Mouse (Mus musculus): ENCODE results near the gene Bloc1s1. TPM values are rescaled to one million over a fixed set of nuclear protein-coding genes. Genes with fewer than 3 reads are reported as not detected.

Bloc1s1 gene
- 74.1 and 80.1 TPM in 2 replicates for polyA plus RNA-seq (2012; rRNA removed; ENCODE audit: low replicate concordance)

DNA sequence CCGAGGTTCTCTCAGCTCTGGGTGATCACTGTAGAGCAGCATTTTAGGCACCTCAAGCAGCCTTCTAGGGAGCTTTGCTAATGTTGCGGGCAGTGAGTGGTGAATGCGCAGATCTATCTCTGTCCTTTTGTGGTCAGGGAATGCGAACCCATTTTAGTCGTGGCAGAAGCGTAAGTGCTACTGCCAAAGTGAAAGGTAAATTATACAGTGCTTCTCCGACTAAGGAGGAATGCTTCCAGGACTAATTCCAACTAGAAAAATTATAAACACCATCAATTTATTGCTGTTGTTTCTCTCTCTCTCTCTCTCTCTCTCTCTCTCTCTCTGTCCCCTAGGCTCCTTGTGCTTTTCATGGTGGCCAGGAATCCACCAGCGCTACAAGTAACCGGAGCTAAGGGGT, at the start of gene Bloc1s1:
Gene Bloc1s1 (minus strand): TSS at position 101 of the 400 bp plus-strand sequence.

DNA sequence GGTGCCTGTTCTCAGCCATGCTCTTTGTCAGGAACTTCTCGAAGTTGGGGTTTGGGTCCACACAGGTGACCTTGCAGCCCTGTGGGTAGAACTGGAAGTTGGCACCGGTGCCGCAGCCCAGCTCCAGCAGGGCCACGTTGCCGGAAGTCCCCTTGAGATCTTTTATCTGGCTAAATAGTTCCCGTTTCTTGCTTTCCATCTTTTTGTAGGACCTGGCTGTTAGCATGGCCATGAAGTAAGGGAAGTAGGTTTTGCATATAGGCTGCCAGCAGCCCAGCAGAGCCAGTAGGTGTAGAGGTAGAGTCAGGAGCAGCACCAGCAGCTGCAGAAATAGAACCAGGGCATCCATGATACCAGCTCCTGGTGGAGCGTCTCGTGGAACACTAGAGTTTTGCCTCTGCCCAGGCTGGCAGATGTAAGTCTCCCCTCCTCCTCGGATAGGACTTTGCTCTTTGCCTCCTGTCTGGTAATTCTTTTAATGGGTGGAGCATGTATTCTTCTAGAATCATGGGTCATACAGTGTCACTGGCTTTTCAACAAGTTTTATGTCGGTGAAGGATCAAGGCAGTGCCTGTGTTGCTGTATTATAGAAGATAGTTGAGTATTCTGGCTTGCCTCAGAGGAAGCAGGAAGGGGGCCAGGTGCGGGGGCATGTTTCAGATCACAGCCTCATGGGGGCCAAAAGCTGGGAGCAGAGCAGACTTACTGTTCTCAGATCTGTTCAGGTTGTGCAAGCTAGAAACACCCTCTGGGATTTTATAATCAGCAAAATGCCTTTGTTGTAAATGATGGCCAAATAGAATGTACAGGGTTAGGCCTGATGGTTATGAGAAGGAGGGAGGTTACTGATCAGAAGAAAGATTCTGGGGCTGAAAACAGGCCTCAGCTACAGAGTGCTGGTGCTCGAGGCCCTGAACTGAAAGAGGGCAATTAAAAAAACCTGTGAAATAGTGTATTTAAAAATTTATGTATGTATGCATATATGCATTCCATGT, 37.1 kb upstream of the Bloc1s1 start, which contains the start of gene Mettl7b:
Gene Mettl7b (minus strand): TSS at position 399 of the 995 bp plus-strand sequence.

DNA sequence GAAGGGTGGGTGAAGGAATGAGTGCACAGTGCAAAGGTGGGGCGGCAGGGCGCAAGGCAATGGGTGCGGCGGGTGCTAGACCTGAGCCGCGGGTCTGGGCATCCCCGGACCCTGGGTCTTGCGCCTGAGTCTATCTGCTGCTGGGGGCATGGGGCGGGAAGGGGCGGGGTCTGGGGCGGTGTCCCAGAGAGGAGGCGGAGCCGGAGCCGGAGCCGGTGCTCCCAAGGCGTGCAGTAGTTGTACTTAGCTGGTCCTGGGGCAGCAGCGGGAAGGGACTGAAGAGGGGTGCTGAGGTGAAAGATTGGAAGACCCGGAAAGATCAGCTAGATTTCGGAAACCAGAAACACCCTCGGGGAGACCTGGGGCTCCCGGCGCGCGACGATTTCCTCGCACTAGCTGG, 9.7 kb upstream of the Bloc1s1 start, which contains the start of gene Itga7:
Gene Itga7 (plus strand): TSS at position 245 of the 400 bp plus-strand sequence.

DNA sequence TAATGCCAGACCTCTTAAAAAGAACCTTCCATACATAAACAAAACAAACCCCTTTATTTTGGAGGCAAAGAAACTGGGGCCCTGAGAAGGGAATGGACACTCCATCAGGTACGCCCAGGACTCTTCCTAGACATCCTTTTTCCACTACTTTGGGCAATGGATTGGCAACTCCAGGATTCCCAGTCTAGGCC, 1.1 kb downstream of the Bloc1s1 start, which contains the start of gene Rdh5:
Gene Rdh5 (minus strand): TSS at position 67 of the 191 bp plus-strand sequence.

DNA sequence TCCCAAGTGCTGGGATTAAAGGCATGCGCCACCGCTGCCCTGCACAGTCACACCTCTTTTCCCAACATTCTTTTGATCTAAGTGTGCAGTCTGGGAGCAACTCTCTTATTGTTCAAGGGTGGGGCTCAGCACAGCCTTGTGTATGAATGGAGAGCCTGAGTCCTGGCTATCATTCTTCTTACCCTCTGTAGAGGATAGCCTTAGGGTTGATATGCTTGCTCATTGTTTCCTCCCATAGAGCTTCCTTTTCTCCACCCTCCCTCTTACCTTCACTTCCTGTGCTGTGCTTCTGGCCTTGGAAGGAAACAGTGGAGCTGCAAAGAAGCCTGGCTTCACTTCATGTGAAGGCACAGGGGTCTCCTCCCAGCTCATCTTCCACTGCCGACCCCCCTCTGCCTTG, 23.1 kb downstream of the Bloc1s1 start, which contains the start of gene Cd63:
Gene Cd63 (plus strand): TSS at position 292 of the 400 bp plus-strand sequence.

DNA sequence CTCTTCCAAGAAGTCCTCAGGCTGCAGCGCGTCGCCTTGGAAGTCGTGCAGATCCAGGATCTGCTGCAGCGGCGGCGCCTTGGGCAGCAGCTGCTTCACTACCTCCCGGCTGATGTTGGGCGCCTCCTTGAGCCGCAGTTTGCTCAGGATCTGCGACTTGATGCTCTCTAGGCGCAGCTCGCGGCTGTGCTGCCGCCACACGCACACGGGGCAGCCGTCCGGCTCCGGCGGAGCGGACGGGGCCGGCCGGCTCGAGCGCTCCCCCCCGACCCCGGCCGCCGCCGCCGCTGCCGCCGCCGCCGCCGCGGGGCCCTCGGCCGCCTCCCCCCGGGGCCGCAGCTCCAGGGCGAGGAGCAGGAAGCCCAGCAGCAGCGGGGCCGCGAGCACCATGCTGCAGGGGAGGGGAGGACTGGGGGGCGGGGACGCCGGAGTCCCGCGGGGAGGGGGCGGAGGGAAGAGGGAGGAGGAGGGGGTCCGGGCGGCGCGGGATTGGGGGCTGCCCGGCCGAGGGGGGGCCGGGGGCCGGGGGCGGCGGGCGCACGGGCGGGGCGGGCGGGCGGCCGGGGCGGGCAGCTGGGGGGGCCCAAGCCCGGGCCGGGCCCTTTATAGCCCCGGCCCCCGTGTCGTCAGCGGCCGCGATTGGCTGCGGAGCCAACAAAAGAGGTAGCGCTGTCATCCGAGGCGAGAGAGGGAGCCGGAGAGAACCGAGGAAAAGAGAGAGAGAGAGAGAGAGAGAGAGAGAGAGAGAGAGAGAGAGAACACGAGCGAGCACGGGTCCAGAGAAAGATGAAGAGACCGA, 32.3 kb downstream of the Bloc1s1 start, which contains the start of gene Gdf11:
Gene Gdf11 (minus strand): TSS at position 423 of the 799 bp plus-strand sequence.

Other genes with a start within 250 kb of the Bloc1s1 start
- 3.8 and 12.6 TPM in 2 replicates for gene Suox, start 250.0 kb downstream of the Bloc1s1 start, polyA plus RNA-seq (2012; rRNA removed; ENCODE audit: low replicate concordance)
- 21.5 and 28.1 TPM in 2 replicates for gene Rab5b, start 227.8 kb downstream of the Bloc1s1 start, polyA plus RNA-seq (2012; rRNA removed; ENCODE audit: low replicate concordance)
- 1.1 and 2.5 TPM in 2 replicates for gene Pmel, start 219.8 kb downstream of the Bloc1s1 start, polyA plus RNA-seq (2012; rRNA removed; ENCODE audit: low replicate concordance)
- 4.6 and 8.6 TPM in 2 replicates for gene Cdk2, start 219.0 kb downstream of the Bloc1s1 start, polyA plus RNA-seq (2012; rRNA removed; ENCODE audit: low replicate concordance)
- 34.6 and 50.5 TPM in 2 replicates for gene Dgka, start 179.2 kb downstream of the Bloc1s1 start, polyA plus RNA-seq (2012; rRNA removed; ENCODE audit: low replicate concordance)
- gene Pym1, start 176.1 kb downstream of the Bloc1s1 start, polyA plus RNA-seq (2012; rRNA removed; ENCODE audit: low replicate concordance), result 16.5 and 19.9 TPM in 2 replicates
- gene Mmp19, start 133.1 kb downstream of the Bloc1s1 start, polyA plus RNA-seq (2012; rRNA removed; ENCODE audit: low replicate concordance), result 0.55 and 1.0 TPM in 2 replicates
- gene Dnajc14, start 120.0 kb downstream of the Bloc1s1 start, polyA plus RNA-seq (2012; rRNA removed; ENCODE audit: low replicate concordance), result 7.2 and 12.6 TPM in 2 replicates
- 7.6 and 10.1 TPM in 2 replicates for gene Tmem198b, start 119.7 kb downstream of the Bloc1s1 start, polyA plus RNA-seq (2012; rRNA removed; ENCODE audit: low replicate concordance)
- 0.52 and 0.97 TPM in 2 replicates for gene Sarnp, start 106.7 kb downstream of the Bloc1s1 start, polyA plus RNA-seq (2012; rRNA removed; ENCODE audit: low replicate concordance)
- 47.6 and 49.5 TPM in 2 replicates for gene Ormdl2, start 102.4 kb downstream of the Bloc1s1 start, polyA plus RNA-seq (2012; rRNA removed; ENCODE audit: low replicate concordance)
- 0.36 and 0.58 TPM in 2 replicates for gene Gdf11, start 32.3 kb downstream of the Bloc1s1 start, polyA plus RNA-seq (2012; rRNA removed; ENCODE audit: low replicate concordance)
- 52.9 and 71.0 TPM in 2 replicates for gene Cd63, start 23.0 kb downstream of the Bloc1s1 start, polyA plus RNA-seq (2012; rRNA removed; ENCODE audit: low replicate concordance)
- gene Rdh5, start 1.1 kb downstream of the Bloc1s1 start, polyA plus RNA-seq (2012; rRNA removed; ENCODE audit: low replicate concordance), result 32.9 and 39.5 TPM in 2 replicates
- gene Itga7, start 9.8 kb upstream of the Bloc1s1 start, polyA plus RNA-seq (2012; rRNA removed; ENCODE audit: low replicate concordance), result 10.0 and 17.7 TPM in 2 replicates
- gene Mettl7b, start 37.0 kb upstream of the Bloc1s1 start, polyA plus RNA-seq (2012; rRNA removed; ENCODE audit: low replicate concordance), result 35.7 and 44.8 TPM in 2 replicates
- not detected in 2 replicates for gene Olfr9, start 65.4 kb upstream of the Bloc1s1 start, polyA plus RNA-seq (2012; rRNA removed; ENCODE audit: low replicate concordance)
- gene Olfr763, start 86.8 kb upstream of the Bloc1s1 start, polyA plus RNA-seq (2012; rRNA removed; ENCODE audit: low replicate concordance), result 0.04 TPM in 1 of 2 replicates, not detected in the other
- not detected in 2 replicates for gene Olfr764-ps1, start 115.9 kb upstream of the Bloc1s1 start, polyA plus RNA-seq (2012; rRNA removed; ENCODE audit: low replicate concordance)
- gene Olfr765, start 126.0 kb upstream of the Bloc1s1 start, polyA plus RNA-seq (2012; rRNA removed; ENCODE audit: low replicate concordance), result not detected in 2 replicates
- not detected in 2 replicates for gene Olfr766-ps1, start 144.9 kb upstream of the Bloc1s1 start, polyA plus RNA-seq (2012; rRNA removed; ENCODE audit: low replicate concordance)
- gene Olfr767, start 158.9 kb upstream of the Bloc1s1 start, polyA plus RNA-seq (2012; rRNA removed; ENCODE audit: low replicate concordance), result not detected in 2 replicates
- not detected in 2 replicates for gene Olfr768, start 175.3 kb upstream of the Bloc1s1 start, polyA plus RNA-seq (2012; rRNA removed; ENCODE audit: low replicate concordance)
- not detected in 2 replicates for gene Olfr769, start 193.8 kb upstream of the Bloc1s1 start, polyA plus RNA-seq (2012; rRNA removed; ENCODE audit: low replicate concordance)
- gene Olfr770, start 215.0 kb upstream of the Bloc1s1 start, polyA plus RNA-seq (2012; rRNA removed; ENCODE audit: low replicate concordance), result not detected in 2 replicates
- not detected in 2 replicates for gene Olfr771, start 240.7 kb upstream of the Bloc1s1 start, polyA plus RNA-seq (2012; rRNA removed; ENCODE audit: low replicate concordance)